Mouse (Mus musculus) heart, embryonic 11.5 days (tissue): ENCODE data around the gene Dynlrb1. TPM values are rescaled to one million over a fixed set of nuclear protein-coding genes. Genes with fewer than 3 reads are reported as not detected.

Experiments used
- ATAC-seq: fragments of 200-750 bp; cut with Nextera tagmentation; replicated peaks from 2 replicates; pipeline ENCODE4 v1.8.0; 2017; ENCODE audit warnings: moderate library complexity; ENCODE audit not compliant: insufficient number of reproducible peaks, low FRiP score, low TSS enrichment
- H3K27ac ChIP-seq: fragments of 300-500 bp; sonication (generic); 2 replicates; pipeline ENCODE4 v1.5.1; 2014; ENCODE audit warnings: mild to moderate bottlenecking, low read depth, low read length
- H3K27me3 ChIP-seq: fragments of 300-500 bp; sonication (generic); 2 replicates; pipeline ENCODE4 v1.6.1; 2014; ENCODE audit warnings: mild to moderate bottlenecking, low read length, mixed read lengths; ENCODE audit not compliant: control insufficient read depth, insufficient read depth
- H3K36me3 ChIP-seq: fragments of 300-500 bp; sonication (generic); 2 replicates; pipeline ENCODE4 v1.6.1; 2014; ENCODE audit warnings: mild to moderate bottlenecking, low read length, moderate library complexity, mixed read lengths; ENCODE audit not compliant: control insufficient read depth, insufficient read depth
- H3K4me1 ChIP-seq: fragments of 300-500 bp; sonication (generic); 2 replicates; pipeline ENCODE4 v1.6.1; 2014; ENCODE audit warnings: low read length; ENCODE audit not compliant: control insufficient read depth, insufficient read depth
- H3K4me2 ChIP-seq: fragments of 300-500 bp; sonication (generic); 2 replicates; pipeline ENCODE4 v1.6.1; 2014; ENCODE audit warnings: mild to moderate bottlenecking, moderate library complexity
- H3K4me3 ChIP-seq: fragments of 300-500 bp; sonication (generic); 2 replicates; pipeline ENCODE4 v1.5.1; 2014; ENCODE audit warnings: low read depth, low read length
- H3K9ac ChIP-seq: fragments of 300-500 bp; sonication (generic); 2 replicates; pipeline ENCODE4 v1.6.1; 2014; ENCODE audit warnings: mild to moderate bottlenecking, low read depth, low read length, moderate library complexity
- H3K9me3 ChIP-seq: fragments of 300-500 bp; sonication (generic); replicated peaks from 2 replicates; pipeline ENCODE4 v1.6.1; 2016; ENCODE audit warnings: low read length; ENCODE audit not compliant: control insufficient read depth
- WGBS: fragments of 180-500 bp; shearing (Covaris S2); extraction: QIAGEN DNeasy Blood & Tissue Kit; methylation state at CpG from one replicate; pipeline ENCODE4 v1.1.7; 2014; ENCODE audit not compliant: insufficient replicate concordance; 5-methylcytosine and 5-hydroxymethylcytosine counted together
- polyA plus RNA-seq: library from polyadenylated mRNA; unstranded; fragments of >200 nt; fragmentation: Nextera tagmentation; extraction: Ambion mirVana; gene quantifications from 2 replicates; pipeline ENCODE4 v1.2.1, GENCODE M21; 2014

Gene Dynlrb1
- 427 and 429 TPM in 2 replicates for polyA plus RNA-seq

GRCm38 (mm10) chr2:155236362-155236992, at the start of gene Dynlrb1:
Gene Dynlrb1, plus strand, starts transcription at chr2:155236533.
- under 1% methylated on average over 50 of the region's 50 CpGs for WGBS
- Histone ChIP-seq H3K27me3 (no peaks in the 10 kb centered on the region), H3K4me1 (peaks cover 9% of the 10 kb centered on the region), H3K27ac (peak within 1 kb of the TSS; percentile 87), H3K4me2 (peak within 1 kb of the TSS; percentile 70), H3K4me3 (peak within 1 kb of the TSS; percentile 92), H3K36me3 (peaks cover 2% of the 10 kb centered on the region; the same call in 1 of the 2 replicates), H3K9ac (peak within 1 kb of the TSS; percentile 96), H3K9me3 (no peaks in the 10 kb centered on the region)
- peak; percentile 95 for ATAC-seq

- Histone ChIP-seq H3K27me3 (no peaks in the 10 kb centered on the region), H3K4me2 (no peak overlapping the region), H3K4me3 (no peak overlapping the region), H3K36me3 (peaks cover 9% of the 10 kb centered on the region; the same call in 1 of the 2 replicates), H3K27ac (no peak overlapping the region), H3K9ac (no peak overlapping the region), H3K9me3 (no peaks in the 10 kb centered on the region), H3K4me1 (no peaks in the 10 kb centered on the region)
- 83% methylated on average over 2 of the region's 2 CpGs for WGBS
- ATAC-seq: no peak
Observed at GRCm38 (mm10) chr2:155207419-155207818, 28.9 kb upstream of the Dynlrb1 start.

- Histone ChIP-seq H3K9ac (no peak overlapping the region), H3K4me3 (no peak overlapping the region), H3K4me1 (no peaks in the 10 kb centered on the region; the same call in 1 of the 2 replicates), H3K27me3 (no peaks in the 10 kb centered on the region), H3K9me3 (no peaks in the 10 kb centered on the region), H3K4me2 (no peak overlapping the region), H3K27ac (no peak overlapping the region), H3K36me3 (peaks cover 33% of the 10 kb centered on the region)
- WGBS: 71% methylated on average over 2 of the region's 2 CpGs
- ATAC-seq: no peak
Observed at GRCm38 (mm10) chr2:155223145-155223544, 13.2 kb upstream of the Dynlrb1 start.

- H3K9ac ChIP-seq: no peak overlapping the region
- H3K4me1 ChIP-seq: no peaks in the 10 kb centered on the region; the same call in 1 of the 2 replicates
- H3K4me3 ChIP-seq: no peak overlapping the region
- no peak overlapping the region for H3K4me2 ChIP-seq
- no peak for ATAC-seq
- 0 out of 2 replicates have a peak overlapping the region, but pooled peaks have one; percentile 22 for H3K27ac ChIP-seq
- WGBS: 76% methylated on average over 7 of the region's 7 CpGs
- no peaks in the 10 kb centered on the region for H3K27me3 ChIP-seq
- H3K9me3 ChIP-seq: no peaks in the 10 kb centered on the region
- peaks cover 23% of the 10 kb centered on the region for H3K36me3 ChIP-seq
Observed at GRCm38 (mm10) chr2:155224721-155225120, 11.6 kb upstream of the Dynlrb1 start.

- peak; percentile 77 for ATAC-seq
- peak overlapping the region; percentile 96 for H3K9ac ChIP-seq
- H3K9me3 ChIP-seq: no peaks in the 10 kb centered on the region
- WGBS: 10% methylated on average over 13 of the region's 13 CpGs
- H3K4me3 ChIP-seq: peak overlapping the region; percentile 92
- peaks cover 9% of the 10 kb centered on the region for H3K4me1 ChIP-seq
- H3K36me3 ChIP-seq: no peaks in the 10 kb centered on the region
- H3K4me2 ChIP-seq: peak overlapping the region; percentile 70
- peak overlapping the region; percentile 87 for H3K27ac ChIP-seq
- H3K27me3 ChIP-seq: no peaks in the 10 kb centered on the region
Observed at GRCm38 (mm10) chr2:155235746-155236361, 479 bp upstream of the Dynlrb1 start.

GRCm38 (mm10) chr2:155237276-155237675, 943 bp downstream of the Dynlrb1 start:
- Histone ChIP-seq H3K4me2 (peak overlapping the region; percentile 70), H3K27ac (peak overlapping the region; percentile 10; the same call in 1 of the 2 replicates), H3K9ac (peak overlapping the region; percentile 96), H3K9me3 (no peaks in the 10 kb centered on the region), H3K27me3 (no peaks in the 10 kb centered on the region), H3K36me3 (peaks cover 3% of the 10 kb centered on the region; the same call in 1 of the 2 replicates), H3K4me1 (peaks cover 9% of the 10 kb centered on the region), H3K4me3 (peak overlapping the region; percentile 92)
- 23% methylated on average over 4 of the region's 4 CpGs for WGBS
- no peak for ATAC-seq

GRCm38 (mm10) chr2:155240915-155241314, 4.6 kb downstream of the Dynlrb1 start:
- no peak overlapping the region for H3K4me2 ChIP-seq
- H3K4me3 ChIP-seq: no peak overlapping the region
- H3K27ac ChIP-seq: no peak overlapping the region
- no peaks in the 10 kb centered on the region for H3K27me3 ChIP-seq
- ATAC-seq: no peak
- no peaks in the 10 kb centered on the region for H3K9me3 ChIP-seq
- WGBS: 72% methylated on average over 4 of the region's 4 CpGs
- H3K36me3 ChIP-seq: peaks cover 28% of the 10 kb centered on the region
- peaks cover 13% of the 10 kb centered on the region for H3K4me1 ChIP-seq
- H3K9ac ChIP-seq: no peak overlapping the region

- Histone ChIP-seq H3K4me2 (no peak overlapping the region), H3K27me3 (no peaks in the 10 kb centered on the region), H3K9me3 (no peaks in the 10 kb centered on the region), H3K4me3 (no peak overlapping the region), H3K27ac (no peak overlapping the region), H3K9ac (no peak overlapping the region), H3K36me3 (peaks cover 32% of the 10 kb centered on the region), H3K4me1 (peaks cover 15% of the 10 kb centered on the region)
- no peak for ATAC-seq
- WGBS: 78% methylated on average over 7 of the region's 7 CpGs
Observed at GRCm38 (mm10) chr2:155242296-155242855, 6.0 kb downstream of the Dynlrb1 start.
